Mouse (Mus musculus): Measurements from ENCODE around the gene Nrcam. TPM values are rescaled to one million over a fixed set of nuclear protein-coding genes. Genes with fewer than 3 reads are reported as not detected.

Nrcam gene
- polyA plus RNA-seq, 1 experiment from 2014 or later, result 67.6 TPM

GRCm38 (mm10) chr12:44471073-44471472 is 142.4 kb downstream of the Nrcam start:
- H3K36me3 ChIP-seq (ENCODE audit: control insufficient read depth, insufficient read depth, low read length), result no peaks in the 10 kb centered on the region
- no peaks in the 10 kb centered on the region for H3K9me3 ChIP-seq (ENCODE audit: control insufficient read depth, low read length)
- ATAC-seq (ENCODE audit: low FRiP score) (peak; percentile 33; the same call in 1 of the 2 replicates), DNase-seq (ENCODE audit: low spot score) (no peak)
- no peak overlapping the region for H3K4me2 ChIP-seq (replicated peaks; ENCODE audit: low read depth, low read length)
- no peaks in the 10 kb centered on the region for H3K4me1 ChIP-seq (replicated peaks; ENCODE audit: control insufficient read depth, insufficient read depth, low read length)
- no peaks in the 10 kb centered on the region for H3K27me3 ChIP-seq (ENCODE audit: control insufficient read depth, insufficient read depth, low read length)
- WGBS, result 62% methylated on average over 5 of the region's 5 CpGs
- no peak overlapping the region for H3K27ac ChIP-seq (ENCODE audit: low read depth, low read length)
- H3K4me3 ChIP-seq (ENCODE audit: low read depth, low read length), result no peak overlapping the region
- H3K9ac ChIP-seq (ENCODE audit: low read depth, low read length), result no peak overlapping the region

DNA sequence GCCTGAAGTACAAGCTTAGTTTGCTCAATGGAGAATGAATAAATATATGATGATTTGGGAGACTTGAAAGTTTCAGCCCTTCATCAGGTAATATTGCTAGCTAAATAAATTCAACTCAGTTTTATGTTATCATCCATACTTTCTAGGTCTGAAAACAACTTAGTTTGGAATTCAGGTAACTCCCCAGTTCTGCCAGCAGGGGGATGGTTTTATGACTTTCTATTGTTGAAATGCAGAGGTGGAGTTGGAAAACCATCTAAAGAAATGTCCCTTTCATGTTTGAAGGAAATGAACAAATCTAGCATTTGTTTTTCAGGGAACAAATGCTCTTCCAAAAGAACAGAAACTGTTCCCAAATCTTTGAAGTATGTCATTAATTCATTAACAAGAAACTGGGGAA is 146.7 kb downstream of the Nrcam start:
- Histone ChIP-seq H3K9ac (ENCODE audit: low read depth, low read length) (no peak overlapping the region), H3K9me3 (ENCODE audit: control insufficient read depth, low read length) (no peaks in the 10 kb centered on the region), H3K36me3 (ENCODE audit: control insufficient read depth, insufficient read depth, low read length) (no peaks in the 10 kb centered on the region), H3K27ac (ENCODE audit: low read depth, low read length) (no peak overlapping the region), H3K27me3 (ENCODE audit: control insufficient read depth, insufficient read depth, low read length) (no peaks in the 10 kb centered on the region), H3K4me3 (ENCODE audit: low read depth, low read length) (no peak overlapping the region), H3K4me1 (replicated peaks; ENCODE audit: control insufficient read depth, insufficient read depth, low read length) (no peaks in the 10 kb centered on the region), H3K4me2 (replicated peaks; ENCODE audit: low read depth, low read length) (no peak overlapping the region)
- DNase-seq (ENCODE audit: low spot score) (no peak), ATAC-seq (ENCODE audit: low FRiP score) (no peak)

GRCm38 (mm10) chr12:44479260-44480030 is 150.8 kb downstream of the Nrcam start:
- Histone ChIP-seq H3K27ac (ENCODE audit: low read depth, low read length) (no peak overlapping the region), H3K9ac (ENCODE audit: low read depth, low read length) (no peak overlapping the region), H3K4me2 (replicated peaks; ENCODE audit: low read depth, low read length) (no peak overlapping the region), H3K27me3 (ENCODE audit: control insufficient read depth, insufficient read depth, low read length) (no peaks in the 10 kb centered on the region), H3K4me3 (ENCODE audit: low read depth, low read length) (no peak overlapping the region), H3K36me3 (ENCODE audit: control insufficient read depth, insufficient read depth, low read length) (no peaks in the 10 kb centered on the region), H3K4me1 (replicated peaks; ENCODE audit: control insufficient read depth, insufficient read depth, low read length) (no peaks in the 10 kb centered on the region), H3K9me3 (ENCODE audit: control insufficient read depth, low read length) (no peaks in the 10 kb centered on the region)
- ATAC-seq (ENCODE audit: low FRiP score), result no peak
- WGBS, result 81% methylated on average over 6 of the region's 6 CpGs
- DNase-seq (ENCODE audit: low spot score), result no peak

DNA sequence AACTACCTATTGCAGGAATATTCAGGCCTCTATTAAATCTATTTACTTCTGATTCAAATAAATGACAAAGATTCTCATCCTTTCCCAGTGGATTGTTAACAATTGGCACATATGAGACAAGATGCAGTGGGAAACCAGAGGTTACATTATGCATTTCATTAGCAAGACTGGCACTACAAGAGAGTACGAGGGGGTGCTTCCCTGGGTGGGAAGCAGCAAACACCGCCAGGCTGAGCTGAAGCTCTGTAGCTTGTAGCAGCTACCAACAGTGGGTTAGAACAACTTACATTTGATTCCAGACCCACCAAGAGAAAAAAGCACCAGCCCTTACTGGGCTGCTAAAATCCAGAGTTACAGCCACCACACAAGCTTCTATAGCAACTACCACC is 151.3 kb downstream of the Nrcam start:
- H3K27ac ChIP-seq (ENCODE audit: low read depth, low read length), result no peak overlapping the region
- no peak overlapping the region for H3K4me2 ChIP-seq (replicated peaks; ENCODE audit: low read depth, low read length)
- no peaks in the 10 kb centered on the region for H3K9me3 ChIP-seq (ENCODE audit: control insufficient read depth, low read length)
- no peaks in the 10 kb centered on the region for H3K4me1 ChIP-seq (replicated peaks; ENCODE audit: control insufficient read depth, insufficient read depth, low read length)
- WGBS, result 86% methylated on average over 2 of the region's 2 CpGs
- H3K27me3 ChIP-seq (ENCODE audit: control insufficient read depth, insufficient read depth, low read length), result no peaks in the 10 kb centered on the region
- H3K36me3 ChIP-seq (ENCODE audit: control insufficient read depth, insufficient read depth, low read length), result no peaks in the 10 kb centered on the region
- no peak overlapping the region for H3K9ac ChIP-seq (ENCODE audit: low read depth, low read length)
- no peak overlapping the region for H3K4me3 ChIP-seq (ENCODE audit: low read depth, low read length)
- DNase-seq (ENCODE audit: low spot score) (no peak), ATAC-seq (ENCODE audit: low FRiP score) (no peak)

DNA sequence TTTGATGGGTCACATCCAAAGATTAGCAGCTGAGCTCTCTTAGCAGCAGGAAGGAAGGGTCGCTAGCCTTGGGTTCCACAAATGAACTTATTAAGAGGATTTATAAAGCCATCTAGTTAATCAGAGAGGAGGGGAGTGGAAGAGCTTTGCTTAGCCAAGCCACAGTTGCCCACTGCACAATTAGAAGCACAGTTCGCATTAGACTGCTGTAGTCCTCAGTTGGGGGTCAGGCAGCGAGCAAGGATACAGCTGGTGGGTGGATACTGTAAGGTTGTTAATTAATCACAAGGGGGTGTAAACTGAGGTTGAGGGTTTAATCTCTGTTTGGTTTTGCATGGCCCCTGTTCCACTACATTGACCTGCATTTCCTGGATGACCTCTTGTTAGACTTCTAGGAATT is 152.7 kb downstream of the Nrcam start:
- 60% methylated on average over 3 of the region's 3 CpGs for WGBS
- no peak; the same call in 1 of the 2 replicates for ATAC-seq (ENCODE audit: low FRiP score)
- H3K9ac ChIP-seq (ENCODE audit: low read depth, low read length), result no peak overlapping the region
- H3K4me2 ChIP-seq (replicated peaks; ENCODE audit: low read depth, low read length), result no peak overlapping the region
- H3K36me3 ChIP-seq (ENCODE audit: control insufficient read depth, insufficient read depth, low read length), result no peaks in the 10 kb centered on the region
- H3K9me3 ChIP-seq (ENCODE audit: control insufficient read depth, low read length), result no peaks in the 10 kb centered on the region
- no peak overlapping the region for H3K27ac ChIP-seq (ENCODE audit: low read depth, low read length)
- no peak for DNase-seq (ENCODE audit: low spot score)
- no peak overlapping the region for H3K4me3 ChIP-seq (ENCODE audit: low read depth, low read length)
- H3K4me1 ChIP-seq (replicated peaks; ENCODE audit: control insufficient read depth, insufficient read depth, low read length), result no peaks in the 10 kb centered on the region
- H3K27me3 ChIP-seq (ENCODE audit: control insufficient read depth, insufficient read depth, low read length), result no peaks in the 10 kb centered on the region

DNA sequence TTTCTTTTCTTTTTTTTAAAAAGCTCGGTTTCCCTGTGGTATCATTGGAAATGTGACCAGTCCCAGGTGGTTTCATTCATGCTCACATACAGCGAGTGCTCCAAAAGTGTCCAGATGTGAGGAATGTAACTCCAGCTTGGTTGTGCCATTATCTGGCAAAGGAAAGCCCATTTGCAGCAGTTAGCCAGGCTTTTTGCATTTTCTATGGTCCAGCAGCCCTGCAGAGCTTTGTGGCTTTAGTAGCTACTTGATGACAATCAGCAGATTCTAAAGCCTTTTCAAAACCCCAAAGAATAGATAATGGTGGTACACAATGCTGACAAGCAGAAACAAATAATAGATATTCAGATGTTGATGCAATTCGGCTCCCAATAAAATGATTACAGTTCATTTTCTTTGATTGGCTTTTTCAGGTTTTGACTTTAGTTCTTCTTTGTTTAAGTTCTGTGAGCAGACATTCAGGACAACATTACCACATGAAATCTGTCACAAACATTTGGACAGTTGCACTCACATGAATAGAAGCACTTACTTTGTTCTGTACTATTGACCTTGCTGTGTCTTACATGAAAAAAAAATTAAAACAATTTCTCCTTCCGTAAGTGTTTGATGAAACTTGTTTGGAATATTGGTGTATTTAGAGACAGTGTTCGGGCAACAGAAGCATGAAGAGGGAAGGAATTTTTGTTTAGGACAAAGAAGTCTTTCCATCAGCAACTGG is 164.2 kb downstream of the Nrcam start:
- Histone ChIP-seq H3K27ac (ENCODE audit: low read depth, low read length) (no peak overlapping the region), H3K27me3 (ENCODE audit: control insufficient read depth, insufficient read depth, low read length) (no peaks in the 10 kb centered on the region), H3K9ac (ENCODE audit: low read depth, low read length) (no peak overlapping the region), H3K36me3 (ENCODE audit: control insufficient read depth, insufficient read depth, low read length) (no peaks in the 10 kb centered on the region), H3K4me2 (replicated peaks; ENCODE audit: low read depth, low read length) (no peak overlapping the region), H3K4me1 (replicated peaks; ENCODE audit: control insufficient read depth, insufficient read depth, low read length) (no peaks in the 10 kb centered on the region), H3K9me3 (ENCODE audit: control insufficient read depth, low read length) (no peaks in the 10 kb centered on the region), H3K4me3 (ENCODE audit: low read depth, low read length) (no peak overlapping the region)
- no peak for DNase-seq (ENCODE audit: low spot score)
- 40% methylated on average over 5 of the region's 5 CpGs for WGBS
- no peak for ATAC-seq (ENCODE audit: low FRiP score)

GRCm38 (mm10) chr12:44497762-44498161 is 169.1 kb downstream of the Nrcam start:
- Histone ChIP-seq H3K27me3 (ENCODE audit: control insufficient read depth, insufficient read depth, low read length) (no peaks in the 10 kb centered on the region), H3K4me3 (ENCODE audit: low read depth, low read length) (no peak overlapping the region), H3K9ac (ENCODE audit: low read depth, low read length) (no peak overlapping the region), H3K36me3 (ENCODE audit: control insufficient read depth, insufficient read depth, low read length) (no peaks in the 10 kb centered on the region), H3K4me1 (replicated peaks; ENCODE audit: control insufficient read depth, insufficient read depth, low read length) (no peaks in the 10 kb centered on the region), H3K9me3 (ENCODE audit: control insufficient read depth, low read length) (no peaks in the 10 kb centered on the region), H3K27ac (ENCODE audit: low read depth, low read length) (no peak overlapping the region), H3K4me2 (replicated peaks; ENCODE audit: low read depth, low read length) (no peak overlapping the region)
- no peak for ATAC-seq (ENCODE audit: low FRiP score)
- no peak for DNase-seq (ENCODE audit: low spot score)
- 83% methylated on average over 2 of the region's 2 CpGs for WGBS

GRCm38 (mm10) chr12:44498872-44499271 is 170.2 kb downstream of the Nrcam start:
- H3K4me2 ChIP-seq (replicated peaks; ENCODE audit: low read depth, low read length), result no peak overlapping the region
- no peak overlapping the region for H3K4me3 ChIP-seq (ENCODE audit: low read depth, low read length)
- H3K27ac ChIP-seq (ENCODE audit: low read depth, low read length), result no peak overlapping the region
- no peaks in the 10 kb centered on the region for H3K36me3 ChIP-seq (ENCODE audit: control insufficient read depth, insufficient read depth, low read length)
- H3K9me3 ChIP-seq (ENCODE audit: control insufficient read depth, low read length), result no peaks in the 10 kb centered on the region
- ATAC-seq (ENCODE audit: low FRiP score), result peak; percentile 36; the same call in 1 of the 2 replicates
- no peak for DNase-seq (ENCODE audit: low spot score)
- no peaks in the 10 kb centered on the region for H3K27me3 ChIP-seq (ENCODE audit: control insufficient read depth, insufficient read depth, low read length)
- no peak overlapping the region for H3K9ac ChIP-seq (ENCODE audit: low read depth, low read length)
- WGBS, result 44% methylated on average over 5 of the region's 5 CpGs
- H3K4me1 ChIP-seq (replicated peaks; ENCODE audit: control insufficient read depth, insufficient read depth, low read length), result no peaks in the 10 kb centered on the region

Measured in hindbrain, embryonic 11.5 days (tissue).